Mouse (Mus musculus) cerebellum, postnatal 25 days (tissue): Measurements from ENCODE around the gene Gm29776.

Experiments
- DNase-seq, 2 experiments: peaks; one replicate each; pipeline ENCODE4 v3.0.0; 2021; ENCODE audit warnings: mixed read lengths in 2 of 2

Gene Gm29776

DNA sequence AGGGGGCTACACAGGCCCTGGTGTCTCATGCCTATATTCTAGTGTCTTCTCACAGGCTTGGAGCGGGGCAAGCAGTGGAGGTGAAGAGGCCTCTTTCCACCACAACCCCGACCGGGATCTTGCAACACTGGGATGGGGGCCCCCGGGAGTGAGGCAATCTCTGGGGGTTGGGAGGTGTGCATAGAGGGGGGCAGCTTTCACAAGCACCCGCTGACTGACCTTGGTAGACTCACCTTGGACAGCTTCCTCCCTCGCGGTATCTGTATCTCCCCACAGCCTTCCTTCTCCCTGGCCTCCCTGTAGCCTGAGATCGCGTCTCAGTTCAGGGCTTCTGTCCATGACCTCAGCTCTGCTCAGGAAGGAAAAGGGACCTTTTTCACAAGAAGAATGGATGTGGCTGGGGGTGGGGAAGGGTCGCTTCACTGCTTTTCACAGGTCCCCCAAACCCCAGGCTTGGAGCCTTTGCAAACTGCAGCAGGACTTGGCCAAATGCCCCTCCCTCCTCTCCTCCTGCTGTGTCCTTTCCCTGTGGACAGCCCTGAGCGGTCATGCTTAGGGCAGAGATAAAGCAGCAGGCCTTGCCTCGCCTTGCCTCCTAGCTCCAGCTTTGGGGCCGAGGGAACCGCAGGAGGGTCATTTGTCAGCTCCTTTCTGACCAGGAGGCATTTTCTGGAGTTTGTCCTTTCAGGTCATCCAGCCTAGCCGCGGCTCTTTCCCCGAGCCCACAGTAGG lies 8.1 kb upstream of the Gm29776 start:
- no peak for DNase-seq

DNA sequence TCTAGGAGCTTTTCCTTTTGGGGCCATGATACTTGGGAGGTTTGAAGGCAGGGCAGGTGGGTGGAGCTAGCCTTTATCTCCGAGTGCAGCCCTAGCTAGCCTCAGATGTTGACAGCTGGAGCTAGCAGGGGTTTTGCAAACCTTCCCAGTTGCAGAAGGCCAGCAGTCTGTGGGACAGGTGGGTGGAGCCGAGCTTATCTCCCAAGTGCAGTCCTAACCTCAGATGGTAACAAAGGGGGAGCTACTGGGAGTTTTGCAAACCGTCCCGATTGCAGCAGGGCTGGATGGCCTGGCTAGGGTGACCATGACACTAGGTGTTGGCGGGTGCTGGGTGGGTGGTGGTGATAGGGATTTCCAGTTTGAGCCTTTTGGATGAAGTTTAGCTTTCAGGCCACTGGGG lies 7.2 kb upstream of the Gm29776 start:
- DNase-seq, result no peak

DNA sequence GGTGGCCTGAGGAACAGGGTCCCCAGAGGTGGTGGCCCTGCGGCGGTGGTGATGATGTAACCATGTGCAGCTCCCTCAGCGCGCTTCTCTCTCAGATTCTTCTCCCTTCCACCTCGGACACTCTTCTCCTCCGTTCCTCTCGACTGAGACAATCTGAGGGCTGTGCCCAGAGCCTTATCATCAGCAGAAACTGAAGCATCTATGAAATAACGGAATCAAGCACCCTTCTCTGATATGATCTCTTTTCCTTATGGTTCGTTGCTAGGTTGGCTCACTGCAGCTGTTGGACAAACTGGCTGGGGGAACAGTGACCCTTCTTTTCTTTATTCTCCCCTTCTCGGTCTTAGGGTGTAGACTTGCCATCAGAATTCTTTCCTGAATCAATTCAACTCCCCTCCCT lies 4.6 kb upstream of the Gm29776 start:
- no peak for DNase-seq

DNA sequence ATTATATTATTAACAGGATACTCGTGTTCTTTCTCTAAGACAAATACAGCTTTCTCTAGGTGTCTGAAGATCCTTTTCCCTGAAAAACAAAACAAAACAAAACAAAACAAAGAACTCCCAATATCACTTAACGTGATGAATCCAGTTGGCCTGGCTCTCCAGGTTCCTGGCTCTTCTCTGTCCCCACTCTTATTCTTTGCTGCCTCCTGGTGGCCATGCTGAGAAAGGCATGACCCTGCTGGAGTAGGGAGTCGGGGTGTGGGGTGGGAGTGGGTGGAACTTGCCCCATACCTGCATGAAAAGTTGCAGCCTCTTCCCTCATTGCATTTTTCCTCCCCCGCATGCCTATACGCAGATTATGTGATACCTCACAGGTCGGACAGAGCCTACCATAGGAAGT lies 2.7 kb upstream of the Gm29776 start:
- peak; percentile 83 to 89 for DNase-seq

DNA sequence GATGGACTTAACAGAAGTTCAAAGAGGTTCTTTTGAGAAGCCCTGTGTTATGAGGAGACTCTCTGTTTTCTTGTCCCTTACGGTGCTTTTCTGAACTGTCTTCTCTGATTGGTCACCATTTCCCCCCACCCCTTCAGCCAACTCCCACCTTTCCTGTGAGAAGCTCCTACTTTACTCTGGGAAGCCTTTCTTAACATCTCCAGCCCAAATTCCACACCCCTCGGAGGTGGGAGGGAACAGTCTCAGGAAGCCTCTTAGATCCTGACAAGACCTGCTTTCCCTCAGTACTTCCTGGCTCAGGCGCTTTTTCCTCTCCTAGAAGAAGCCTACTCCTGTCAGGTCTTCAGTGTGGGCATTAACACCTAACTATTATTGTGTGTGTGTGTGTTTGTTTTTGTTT lies 953 bp upstream of the Gm29776 start:
- DNase-seq, result no peak

DNA sequence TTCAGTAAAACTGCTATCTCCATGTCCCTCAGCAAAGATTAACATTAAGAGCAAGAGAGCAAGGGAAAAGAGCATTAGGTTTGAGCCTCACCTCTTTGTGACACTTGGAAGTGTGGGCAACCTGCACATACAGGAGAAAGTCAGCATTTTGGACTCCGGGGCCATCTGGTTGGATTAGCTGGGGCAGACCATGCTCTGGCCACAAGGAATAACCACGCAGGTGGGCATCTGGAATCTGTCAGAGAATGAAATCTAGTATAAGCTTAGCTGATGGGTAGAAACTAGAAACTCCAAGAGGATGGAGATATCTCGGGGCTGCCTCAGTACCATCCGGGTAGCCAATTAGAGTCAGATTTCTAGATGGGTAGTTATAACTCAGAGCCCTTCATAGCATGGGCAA lies 1.9 kb downstream of the Gm29776 start:
- no peak for DNase-seq

DNA sequence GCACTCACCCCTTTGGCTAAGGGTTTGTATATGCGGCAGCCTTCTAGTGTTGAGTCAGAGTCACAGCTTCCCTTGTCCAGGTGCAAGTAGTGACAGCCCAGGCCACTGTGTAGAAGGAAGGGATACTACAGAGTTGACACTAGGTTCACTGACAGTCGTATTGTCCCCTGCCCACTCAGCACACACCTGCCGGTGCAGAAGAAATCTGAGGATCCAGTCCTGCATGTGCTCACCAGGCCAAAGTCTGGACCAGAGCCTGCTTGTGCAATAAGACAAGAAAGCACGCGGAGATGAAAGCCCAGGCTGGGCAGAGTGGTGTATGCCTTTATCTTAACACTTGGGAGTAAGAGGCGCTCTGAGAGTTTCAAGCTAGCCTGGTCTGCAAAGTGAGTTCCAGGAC lies 3.6 kb downstream of the Gm29776 start:
- DNase-seq, result no peak

DNA sequence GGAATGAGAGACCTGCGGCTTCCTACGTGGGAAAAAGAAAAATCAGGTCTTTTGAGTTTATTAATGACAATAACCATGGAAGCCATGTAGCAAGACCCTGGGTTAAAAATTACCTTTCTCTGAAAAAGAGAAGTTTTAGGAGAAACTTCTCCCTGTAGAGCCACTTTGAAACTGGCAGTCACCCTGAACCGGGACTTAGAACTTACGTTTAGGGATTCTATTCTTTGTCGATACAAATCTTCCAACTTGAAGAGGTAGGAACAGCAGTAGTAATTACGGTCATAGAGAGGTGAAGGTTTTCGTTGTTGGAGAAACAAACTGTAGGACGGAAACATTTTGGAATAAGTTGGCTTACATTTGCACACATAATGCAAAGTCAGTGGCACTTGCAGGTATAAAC lies 11.4 kb downstream of the Gm29776 start:
- DNase-seq, result no peak

DNA sequence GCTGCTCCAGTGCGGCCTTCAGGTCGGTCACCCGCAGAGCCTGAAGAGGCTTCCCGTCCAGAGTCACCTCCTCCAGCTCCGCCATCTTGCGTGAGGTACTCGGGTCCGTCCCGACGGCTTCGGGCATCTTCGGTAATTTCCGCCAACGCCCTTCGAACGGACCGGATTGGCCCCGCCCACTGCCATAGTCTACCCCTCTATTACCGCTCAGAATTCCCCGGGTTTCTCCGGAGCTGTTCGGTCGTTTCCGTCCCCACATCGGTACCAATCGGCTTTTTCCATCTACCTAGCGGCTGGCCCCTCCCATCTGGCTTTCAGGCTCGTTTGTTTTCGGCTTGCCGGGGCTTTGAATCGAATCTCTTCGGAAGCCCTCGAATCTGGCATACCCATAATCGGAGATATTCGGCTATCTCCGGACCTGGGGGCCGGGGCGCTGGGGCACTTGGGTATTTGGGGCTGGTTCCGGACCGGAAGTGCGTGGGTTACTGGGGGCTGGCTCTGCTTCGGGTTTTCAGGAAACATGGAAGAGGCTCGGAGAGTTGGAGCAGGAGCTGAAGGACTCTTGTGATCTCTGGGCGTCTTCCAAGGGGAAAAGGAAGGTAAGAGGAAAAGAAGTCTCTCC lies 12.0 kb downstream of the Gm29776 start, which contains the start of gene Acin1:
TSS of gene Acin1 (minus strand) at position 410 of the 622 bp plus-strand sequence.
- DNase-seq, result peak; percentile 100

DNA sequence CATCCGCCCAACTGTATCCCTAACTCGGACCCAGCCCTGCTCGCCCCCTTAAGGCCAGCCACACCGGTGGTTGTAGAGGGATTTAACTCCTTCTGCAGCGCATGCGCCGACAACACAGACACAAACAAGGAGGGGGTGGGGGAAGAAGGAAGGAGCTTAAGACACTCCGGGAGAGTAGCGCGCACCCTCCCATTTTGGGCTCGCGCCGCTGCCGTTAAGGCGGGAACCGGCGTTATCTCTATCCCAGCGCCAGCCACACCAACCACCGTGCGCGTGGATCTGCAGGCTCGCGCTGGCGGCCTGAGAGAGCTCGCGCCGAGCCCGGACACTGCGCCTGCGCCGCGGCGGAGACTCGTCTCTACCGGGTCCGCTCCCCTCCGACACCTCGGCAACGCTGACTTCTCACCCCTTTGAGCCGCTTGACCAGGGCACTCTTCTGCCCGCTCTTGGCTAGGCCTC lies 12.5 kb downstream of the Gm29776 start, which contains the start of gene 1700123O20Rik:
TSS of gene 1700123O20Rik (plus strand) at position 154 of the 459 bp plus-strand sequence.
- DNase-seq, result no peak

DNA sequence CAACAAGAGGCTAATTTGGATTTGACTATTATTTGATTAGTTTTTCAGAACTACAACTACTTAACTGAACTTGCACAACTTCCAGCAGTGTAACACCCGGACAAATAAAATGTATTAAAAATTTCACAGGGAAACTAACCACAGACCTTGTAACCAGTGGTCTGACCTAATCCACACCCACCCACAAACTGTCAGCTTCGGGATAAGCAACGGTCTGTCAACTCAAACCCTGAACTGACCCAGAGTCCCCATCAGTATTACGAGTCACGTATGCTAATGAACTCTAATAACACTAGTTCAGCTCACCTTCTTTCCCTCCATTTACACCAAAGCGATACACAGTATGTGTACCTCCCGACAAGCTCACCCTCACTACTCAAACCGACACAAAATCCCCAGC lies 13.2 kb downstream of the Gm29776 start:
- DNase-seq, result no peak

DNA sequence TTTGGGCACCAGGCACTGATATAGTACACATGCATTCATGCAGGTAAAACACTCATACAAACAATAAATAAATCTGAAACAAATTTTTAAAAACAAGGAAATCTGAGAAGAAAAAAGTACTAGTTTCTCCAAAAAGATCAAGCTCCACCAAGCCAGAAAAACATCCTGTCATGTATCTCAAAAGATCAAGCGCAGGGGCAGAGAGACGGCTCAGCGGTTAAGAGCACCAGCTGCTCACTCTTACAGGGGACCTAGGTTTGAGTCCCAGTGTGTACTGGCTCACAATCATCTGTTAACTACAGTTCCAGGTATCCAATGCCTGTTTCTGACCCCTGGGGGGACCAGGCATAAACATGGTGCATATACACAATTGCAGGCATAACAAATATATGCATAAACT lies 16.2 kb downstream of the Gm29776 start:
- DNase-seq, result no peak

DNA sequence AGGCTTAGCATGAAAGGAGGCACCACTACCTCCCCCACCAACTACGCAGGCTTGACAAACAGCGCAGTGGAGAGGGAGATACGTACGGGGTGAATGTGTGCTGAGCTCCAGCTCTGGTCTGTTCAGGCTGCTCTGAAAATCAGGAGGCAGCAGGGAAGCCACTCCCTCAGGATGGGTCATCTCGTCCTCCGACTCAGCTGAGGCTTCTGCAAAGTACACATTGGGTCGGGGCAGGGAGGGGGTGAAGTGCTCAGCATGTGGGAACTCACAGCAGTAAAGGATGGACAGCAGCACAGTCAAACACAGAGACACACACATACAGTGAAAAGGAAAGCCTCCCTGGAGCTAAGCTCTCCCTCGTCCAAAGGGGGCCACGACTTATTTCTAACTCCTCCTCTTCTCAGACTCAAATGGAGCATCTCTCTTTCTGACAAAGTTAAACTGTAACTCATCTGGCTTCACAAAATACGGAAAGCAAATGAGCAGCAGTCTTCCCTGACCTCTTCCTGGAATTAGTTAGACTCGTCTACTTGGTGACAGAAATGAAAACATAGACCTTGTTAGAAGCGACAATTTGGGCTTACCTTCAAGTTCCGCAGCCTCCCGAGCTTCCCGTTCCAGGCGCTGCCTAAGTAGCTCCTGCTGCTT lies 19.9 kb downstream of the Gm29776 start:
- DNase-seq, result no peak

DNA sequence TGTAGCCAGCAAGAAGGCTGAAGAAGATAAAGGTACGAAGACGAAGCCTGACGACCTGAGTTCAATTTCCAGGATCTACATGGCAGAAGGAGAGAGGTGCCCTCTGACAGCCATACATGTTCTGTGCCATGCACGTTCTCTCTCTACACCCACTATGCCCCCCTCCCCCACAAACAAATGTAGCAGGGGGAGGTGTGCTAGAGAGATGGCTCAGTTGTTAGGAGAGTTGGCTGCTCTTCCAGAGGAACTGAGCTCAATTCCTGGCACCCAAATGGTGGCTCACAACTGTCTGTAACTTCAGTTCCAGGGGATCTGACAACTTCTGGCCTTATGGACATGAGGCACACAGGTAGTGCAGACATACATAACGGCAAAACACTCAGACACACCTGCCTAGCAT lies 22.3 kb downstream of the Gm29776 start:
- DNase-seq, result no peak

DNA sequence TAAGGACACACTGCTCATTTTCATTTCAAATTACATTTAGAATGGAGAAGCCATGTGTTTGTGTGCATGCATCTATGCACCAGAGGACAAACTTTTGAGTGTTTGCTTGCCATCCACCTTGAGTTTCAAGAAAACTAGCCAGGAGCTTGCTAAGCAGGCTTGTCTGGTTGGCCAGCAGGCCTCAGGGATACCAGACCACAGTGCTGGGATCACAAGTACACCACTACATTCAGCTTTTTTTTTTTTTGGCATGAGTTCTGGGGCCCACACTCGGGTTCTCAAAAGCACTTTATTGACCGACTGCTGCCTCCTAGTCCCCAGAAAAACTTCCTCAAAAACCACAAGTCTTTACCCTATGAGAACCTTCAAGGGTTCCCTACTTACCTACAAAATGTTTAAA lies 24.3 kb downstream of the Gm29776 start:
- DNase-seq, result no peak

DNA sequence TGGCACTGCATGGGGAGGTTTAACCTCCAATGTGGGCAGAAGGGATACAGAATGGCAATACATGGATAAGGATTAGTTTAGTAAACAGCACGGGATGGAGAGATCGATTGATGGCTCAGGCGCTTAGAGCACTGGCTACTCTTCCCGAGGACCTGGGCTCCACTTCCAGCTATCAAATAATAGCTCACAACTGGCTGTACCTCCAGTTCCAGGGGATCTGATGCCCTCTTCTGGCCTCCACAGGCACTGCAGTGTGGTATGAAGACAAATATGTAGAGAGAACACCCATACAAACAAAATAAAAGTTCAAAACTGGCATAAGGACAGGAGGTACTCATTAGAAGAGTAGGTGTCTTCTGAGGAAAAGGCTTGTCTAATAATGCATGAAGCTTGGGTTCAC lies 29.3 kb downstream of the Gm29776 start:
- DNase-seq, result peak; percentile 47 to 68

DNA sequence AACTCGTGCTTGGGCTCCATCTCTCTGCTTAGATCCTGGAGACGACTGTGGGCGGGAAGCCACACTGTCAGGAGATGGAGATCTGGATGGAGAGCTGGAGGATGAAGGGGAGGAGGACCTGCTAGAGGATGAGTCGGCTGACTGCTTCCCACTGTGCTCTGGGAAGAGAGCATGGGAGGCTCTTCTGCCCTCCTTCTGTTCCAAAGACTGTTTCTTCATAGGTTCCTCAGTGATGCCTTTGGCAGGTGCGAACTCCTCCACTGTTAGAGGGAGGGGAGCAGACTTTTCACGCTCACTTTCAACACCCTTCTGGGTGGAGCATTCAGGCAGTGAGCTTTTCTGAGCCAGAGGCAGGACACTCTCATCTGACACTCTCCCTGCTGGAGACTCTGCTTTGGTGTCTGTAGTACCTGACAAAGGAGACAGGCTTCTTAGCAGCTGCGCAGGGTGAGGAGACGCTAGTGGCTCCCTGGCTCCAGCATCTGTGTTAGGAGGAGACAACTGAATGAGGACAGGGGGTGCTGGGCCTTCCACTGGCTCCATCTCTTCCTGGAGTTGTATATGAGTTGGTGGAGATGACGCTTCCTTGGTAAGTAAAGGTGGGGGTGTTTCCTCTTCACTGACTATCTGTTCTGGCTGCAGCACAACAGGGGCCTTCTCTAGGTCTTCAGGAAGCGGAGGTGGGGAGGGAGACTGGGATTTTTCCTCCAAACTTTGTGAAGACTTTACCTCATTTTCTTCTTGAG lies 34.0 kb downstream of the Gm29776 start:
- DNase-seq, result no peak

DNA sequence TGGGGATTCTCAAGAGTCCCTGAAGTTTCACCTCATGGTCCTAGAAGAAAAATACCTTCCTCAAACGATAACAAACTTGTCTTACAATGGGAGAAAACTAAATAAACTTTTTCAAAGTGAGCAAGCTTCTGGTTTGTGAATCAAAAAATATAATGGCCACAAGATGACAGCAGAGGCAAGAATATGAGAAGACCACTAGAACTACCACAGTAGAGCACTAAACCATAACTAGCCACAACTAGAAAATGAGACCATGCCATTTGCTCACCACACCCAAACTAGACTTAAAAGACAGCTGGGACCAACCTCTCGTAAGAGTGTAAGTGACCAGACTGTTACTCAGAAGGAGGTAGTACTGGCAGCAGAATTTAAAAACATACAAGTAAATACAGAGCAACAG lies 38.6 kb downstream of the Gm29776 start:
- DNase-seq, result no peak

DNA sequence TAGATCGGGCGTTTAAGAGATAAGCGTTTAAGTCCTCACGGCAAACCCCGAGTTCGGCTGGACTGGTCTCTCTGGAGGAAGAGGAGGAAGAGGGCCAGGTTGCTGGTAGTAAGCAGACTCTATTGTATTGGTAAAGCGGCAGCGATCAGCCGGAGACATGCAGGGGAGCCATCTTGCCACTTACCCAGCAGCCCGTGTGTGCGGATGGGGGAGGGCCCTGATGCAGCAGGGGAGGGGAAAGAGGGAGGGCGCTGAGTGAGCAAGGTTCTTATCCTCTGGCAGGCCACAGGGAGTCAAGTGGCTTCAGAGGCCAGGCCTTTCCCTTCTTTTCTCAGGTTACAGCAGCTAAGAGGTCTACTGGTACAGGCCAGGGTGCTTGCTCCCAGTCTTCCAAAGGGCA lies 45.1 kb downstream of the Gm29776 start:
- peak; percentile 84 to 89 for DNase-seq

DNA sequence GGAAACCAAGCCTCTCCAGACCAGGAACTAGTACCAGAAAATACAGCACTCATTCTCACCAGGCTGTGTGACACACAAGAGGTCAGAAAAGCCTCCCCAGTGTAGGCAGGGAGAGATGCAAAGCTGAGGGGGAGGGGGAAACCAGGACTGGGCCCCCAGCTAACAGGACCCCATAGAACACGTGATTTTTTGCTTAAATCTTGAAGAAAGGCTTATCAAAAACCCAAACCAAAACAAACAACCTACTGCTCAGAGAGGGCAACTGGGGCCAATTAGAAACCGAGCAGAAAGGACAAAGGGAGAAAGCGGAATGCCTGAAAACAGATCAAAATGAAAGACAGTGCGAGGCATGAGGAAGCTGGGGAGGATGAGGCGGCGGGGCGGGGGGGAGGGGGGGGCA lies 45.8 kb downstream of the Gm29776 start:
- no peak for DNase-seq

DNA sequence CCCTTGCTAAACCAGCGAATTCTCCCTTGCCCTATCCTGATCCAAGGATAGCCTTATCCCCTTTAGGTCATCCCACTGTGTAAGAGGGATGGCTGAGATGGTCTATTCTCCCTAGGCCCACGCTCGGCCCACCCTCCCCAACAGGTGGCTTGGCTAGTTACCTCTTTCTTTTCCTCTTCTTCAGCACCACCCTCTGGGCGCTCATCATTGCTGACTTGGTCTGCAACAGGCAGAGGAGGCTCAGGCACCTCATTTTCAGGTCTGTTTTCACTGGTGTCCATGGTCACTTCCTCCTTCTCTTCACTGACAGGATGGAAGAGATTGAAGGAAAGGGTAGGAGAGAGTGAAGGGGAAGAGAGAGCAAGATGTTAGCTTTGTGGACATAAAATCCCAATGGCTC lies 47.1 kb downstream of the Gm29776 start:
- DNase-seq, result no peak

DNA sequence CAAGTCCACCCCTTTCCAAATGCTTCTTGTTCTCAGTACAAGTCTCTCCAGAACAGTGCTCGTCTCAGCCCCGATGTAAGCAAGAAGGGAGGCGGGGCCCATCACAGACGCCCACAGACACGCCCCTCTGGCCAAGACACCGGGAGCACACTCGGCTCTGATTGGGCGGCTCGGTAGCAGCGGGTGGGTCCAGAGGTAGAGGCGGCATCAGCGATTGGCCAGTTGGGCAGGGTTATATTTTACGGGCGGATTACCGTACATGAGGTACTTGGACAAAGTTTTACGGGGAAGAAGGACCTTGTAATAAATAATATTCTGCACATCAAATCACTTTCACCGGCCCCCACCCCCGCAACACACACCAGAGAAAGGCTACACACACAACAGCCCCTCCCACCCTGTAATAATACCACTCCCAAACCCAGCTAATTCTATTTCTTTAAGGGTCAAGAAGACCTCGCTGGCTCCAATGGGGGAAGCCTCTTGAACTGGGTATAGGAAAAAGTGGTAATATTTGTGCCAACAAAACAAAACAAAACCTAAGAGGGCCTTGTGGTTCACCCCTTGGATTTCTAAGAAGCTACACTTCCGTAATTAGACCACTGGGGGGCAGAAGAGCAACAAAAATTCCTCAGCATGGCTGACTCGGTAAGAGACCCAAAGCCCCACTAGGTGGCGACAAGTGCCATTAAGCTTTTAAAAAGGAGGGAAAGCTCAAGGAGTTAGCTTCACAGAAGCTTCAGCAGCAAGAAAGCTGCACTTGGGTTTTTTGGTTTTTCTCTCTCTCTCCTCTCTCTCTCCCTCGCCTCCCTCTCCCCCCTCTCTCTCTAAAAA lies 47.8 kb downstream of the Gm29776 start:
- peak; percentile 78 to 91 for DNase-seq
